Mouse (Mus musculus): Measurements from ENCODE around the gene Prtg. TPM values are rescaled to one million over a fixed set of nuclear protein-coding genes. Genes with fewer than 3 reads are reported as not detected.

The Prtg gene
- polyA plus RNA-seq, 1 experiment from 2014 or later: 0.84 TPM

Other genes starting within 250 kb of the Prtg start
- gene Nedd4, start 144.5 kb upstream of the Prtg start, polyA plus RNA-seq (2014; fragmentation: Nextera tagmentation; extraction: Ambion mirVana): 671 and 756 TPM in 2 replicates
- 4.6 and 5.1 TPM in 2 replicates for gene Pygo1, start 118.8 kb downstream of the Prtg start, polyA plus RNA-seq (2014; fragmentation: Nextera tagmentation; extraction: Ambion mirVana)
- gene Dyx1c1, start 151.9 kb downstream of the Prtg start, polyA plus RNA-seq (2014; fragmentation: Nextera tagmentation; extraction: Ambion mirVana): 0.87 and 1.4 TPM in 2 replicates
- gene Gm44503, start 152.0 kb downstream of the Prtg start, polyA plus RNA-seq (2014; fragmentation: Nextera tagmentation; extraction: Ambion mirVana): not detected in 2 replicates
- 11.1 and 12.2 TPM in 2 replicates for gene Ccpg1os, start 178.5 kb downstream of the Prtg start, polyA plus RNA-seq (2014; fragmentation: Nextera tagmentation; extraction: Ambion mirVana)
- gene Ccpg1, start 178.6 kb downstream of the Prtg start, polyA plus RNA-seq (2014; fragmentation: Nextera tagmentation; extraction: Ambion mirVana): 21.8 and 22.4 TPM in 2 replicates
- 18.5 and 19.6 TPM in 2 replicates for gene Pigb, start 233.5 kb downstream of the Prtg start, polyA plus RNA-seq (2014; fragmentation: Nextera tagmentation; extraction: Ambion mirVana)
- 2.1 and 2.9 TPM in 2 replicates for gene Rab27a, start 238.0 kb downstream of the Prtg start, polyA plus RNA-seq (2014; fragmentation: Nextera tagmentation; extraction: Ambion mirVana)